Mouse (Mus musculus) CH12.LX (cell line): ENCODE results near the gene Iqschfp.

Source experiments
- CTCF ChIP-seq, 2 experiments: IDR thresholded peaks in 1 of 2; conservative IDR thresholded peaks in 1 of 2; 2 replicates each; pipeline ENCODE4 v1.5.1; 2011 to 2012; ENCODE audit warnings: low read depth in 2 of 2, low read length in 2 of 2, improper control_type of control experiment in 1 of 2, inconsistent platforms in 1 of 2, mild to moderate bottlenecking in 1 of 2, moderate library complexity in 1 of 2
- E2F4 ChIP-seq: IDR thresholded peaks from 2 replicates; pipeline ENCODE4 v1.6.1; 2011; ENCODE audit warnings: low read depth, low read length, improper control_type of control experiment; ENCODE audit not compliant: insufficient replicate concordance
- HCFC1 ChIP-seq: IDR thresholded peaks from 2 replicates; pipeline ENCODE4 v1.6.1; 2012; ENCODE audit warnings: low read depth, mild to moderate bottlenecking, inconsistent platforms, low read length, improper control_type of control experiment
- MAFK ChIP-seq: IDR thresholded peaks from 2 replicates; pipeline ENCODE4 v1.6.1; 2011; ENCODE audit warnings: low read length, improper control_type of control experiment; ENCODE audit not compliant: insufficient replicate concordance
- SIN3A ChIP-seq: IDR thresholded peaks from 2 replicates; pipeline ENCODE4 v1.6.1; 2012; ENCODE audit warnings: low read length, improper control_type of control experiment, inconsistent platforms
- USF1 ChIP-seq: IDR thresholded peaks from 2 replicates; pipeline ENCODE4 v1.6.1; 2014; ENCODE audit warnings: low read depth, mild to moderate bottlenecking, inconsistent platforms, low read length, improper control_type of control experiment
- USF2 ChIP-seq: conservative IDR thresholded peaks from 2 replicates; pipeline ENCODE4 v1.6.1; 2011; ENCODE audit warnings: low read depth, low read length, improper control_type of control experiment

DNA sequence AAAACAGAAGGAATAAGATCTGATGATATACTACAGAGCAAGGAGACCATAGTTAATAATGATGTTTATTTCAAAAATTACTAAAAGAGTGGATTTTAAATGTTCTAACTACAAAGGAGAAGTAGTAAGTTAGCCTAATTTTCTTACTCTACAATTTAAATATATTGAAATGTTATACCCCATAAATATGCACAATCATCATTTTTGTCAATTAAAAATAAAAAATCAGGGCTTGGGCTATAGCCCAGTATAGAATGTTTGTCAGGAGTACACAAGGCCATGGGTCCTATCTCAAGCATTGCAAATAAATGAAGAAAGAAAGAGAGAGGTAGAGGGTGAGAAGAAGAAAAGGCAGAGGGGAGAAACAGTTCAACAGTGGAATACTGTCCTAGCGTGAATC lies 559.6 kb downstream of the Iqschfp start:
- no peak for TF ChIP-seq E2F4
- TF ChIP-seq USF1, result no peak
- TF ChIP-seq CTCF (conservative IDR thresholded peaks at IDR 0.05 in 1 of 2, IDR thresholded peaks at IDR 0.05 in 1 of 2; ENCODE audit: low read depth in 2 of 2, low read length in 2 of 2), result no peak
- TF ChIP-seq USF2, result no peak
- TF ChIP-seq SIN3A, result no peak
- TF ChIP-seq HCFC1, result no peak
- peak; percentile 65 for TF ChIP-seq MAFK
